18 mouse cellular contexts compared by ENCODE assay signal in genomic region chr4:153220485-153220884, GRCm38 (mm10).
"Had no signal": no experiment of that assay in that cellular context is flagged by ENCODE, and none has a peak within 500 bp of the region (broad histone marks: within the 10 kb centered on the region; RNA-seq: fewer than 3 reads in every experiment).

No protein-coding gene starts in this region.

- H3K4me2 ChIP-seq: heart, embryonic 12.5 days; hindbrain, embryonic 12.5 days; hindbrain, embryonic 14.5 days; intestine, embryonic 15.5 days; limb, embryonic 13.5 days; limb, embryonic 15.5 days had no signal

- H3K4me3 ChIP-seq: gastrocnemius, adult 2 months; heart, embryonic 10.5 days; heart, embryonic 12.5 days; hindbrain, embryonic 10.5 days; hindbrain, embryonic 12.5 days; intestine, embryonic 15.5 days; limb, embryonic 13.5 days; limb, embryonic 15.5 days had no signal

- DNase-seq: gastrocnemius, adult 2 months; gastrocnemius, postnatal 25 days; kidney, adult 18-20 months; kidney, adult 8-10 months; layer of hippocampus, adult 9-11 months; layer of hippocampus, postnatal 36 days; left cerebral cortex, postnatal 4 days had no signal

- H3K36me3 ChIP-seq: heart, embryonic 10.5 days; heart, embryonic 12.5 days; hindbrain, embryonic 10.5 days; hindbrain, embryonic 12.5 days; intestine, embryonic 15.5 days; limb, embryonic 13.5 days; limb, embryonic 15.5 days had no signal

- H3K27ac ChIP-seq: gastrocnemius, adult 2 months; heart, embryonic 10.5 days; hindbrain, embryonic 10.5 days; hindbrain, embryonic 12.5 days; hindbrain, embryonic 14.5 days; limb, embryonic 13.5 days; limb, embryonic 15.5 days had no signal

- ATAC-seq: hindbrain, embryonic 16.5 days; inflammation-experienced regulatory T-cells, adult 6 months; intestine, embryonic 15.5 days; intestine, postnatal 0 days had no signal

- H3K9ac ChIP-seq: heart, embryonic 12.5 days; hindbrain, embryonic 12.5 days; hindbrain, embryonic 14.5 days; intestine, embryonic 15.5 days; limb, embryonic 13.5 days; limb, embryonic 15.5 days had no signal

- H3K27me3 ChIP-seq: heart, embryonic 12.5 days; intestine, embryonic 15.5 days had no signal

- H3K9me3 ChIP-seq: heart, embryonic 10.5 days; heart, embryonic 12.5 days; hindbrain, embryonic 10.5 days; hindbrain, embryonic 12.5 days; intestine, embryonic 15.5 days; limb, embryonic 13.5 days; limb, embryonic 15.5 days had no signal
